Mouse (Mus musculus): ENCODE measurements around the gene Phldb2.

The Phldb2 gene

GRCm38 (mm10) chr16:45890471-45891200 lies 62.8 kb downstream of the Phldb2 start:
- DNase-seq (ENCODE audit: low spot score): no peak

- DNase-seq (ENCODE audit: low spot score): no peak
Observed at GRCm38 (mm10) chr16:45889636-45890035, 63.8 kb downstream of the Phldb2 start.

- no peak for DNase-seq (ENCODE audit: low spot score)
Observed at GRCm38 (mm10) chr16:45886599-45886998, 66.8 kb downstream of the Phldb2 start.

GRCm38 (mm10) chr16:45884194-45884593 lies 69.2 kb downstream of the Phldb2 start:
- no peak for DNase-seq (ENCODE audit: low spot score)

- no peak for DNase-seq (ENCODE audit: low spot score)
Observed at GRCm38 (mm10) chr16:45881177-45881832, 72.1 kb downstream of the Phldb2 start.

- DNase-seq (ENCODE audit: low spot score): no peak
Observed at GRCm38 (mm10) chr16:45880101-45880751, 73.2 kb downstream of the Phldb2 start.

GRCm38 (mm10) chr16:45877739-45878138 lies 75.7 kb downstream of the Phldb2 start:
- DNase-seq (ENCODE audit: low spot score): no peak

- no peak for DNase-seq (ENCODE audit: low spot score)
Observed at GRCm38 (mm10) chr16:45877171-45877570, 76.2 kb downstream of the Phldb2 start.

GRCm38 (mm10) chr16:45873397-45873796 lies 80.0 kb downstream of the Phldb2 start:
- no peak for DNase-seq (ENCODE audit: low spot score)

- DNase-seq (ENCODE audit: low spot score): no peak
Observed at GRCm38 (mm10) chr16:45871286-45871976, 82.0 kb downstream of the Phldb2 start.

GRCm38 (mm10) chr16:45870651-45871050 lies 82.7 kb downstream of the Phldb2 start:
- DNase-seq (ENCODE audit: low spot score): no peak

- DNase-seq (ENCODE audit: low spot score): no peak
Observed at GRCm38 (mm10) chr16:45869044-45869443, 84.4 kb downstream of the Phldb2 start.

GRCm38 (mm10) chr16:45857277-45857863 lies 96.0 kb downstream of the Phldb2 start:
- DNase-seq (ENCODE audit: low spot score): no peak

GRCm38 (mm10) chr16:45854499-45854898 lies 98.9 kb downstream of the Phldb2 start:
- DNase-seq (ENCODE audit: low spot score): no peak

GRCm38 (mm10) chr16:45849045-45849444 lies 104.4 kb downstream of the Phldb2 start:
- DNase-seq (ENCODE audit: low spot score): no peak

GRCm38 (mm10) chr16:45844875-45845274 lies 108.5 kb downstream of the Phldb2 start:
- no peak for DNase-seq (ENCODE audit: low spot score)

GRCm38 (mm10) chr16:45844049-45844780 lies 109.2 kb downstream of the Phldb2 start:
- peak; percentile 10 for DNase-seq (ENCODE audit: low spot score)

- DNase-seq (ENCODE audit: low spot score): no peak
Observed at GRCm38 (mm10) chr16:45843351-45843891, 110.0 kb downstream of the Phldb2 start.

GRCm38 (mm10) chr16:45842440-45842839 lies 111.0 kb downstream of the Phldb2 start:
- no peak for DNase-seq (ENCODE audit: low spot score)

- DNase-seq (ENCODE audit: low spot score): no peak
Observed at GRCm38 (mm10) chr16:45841806-45842205, 111.6 kb downstream of the Phldb2 start.

GRCm38 (mm10) chr16:45841016-45841415 lies 112.4 kb downstream of the Phldb2 start:
- no peak for DNase-seq (ENCODE audit: low spot score)
